Mouse (Mus musculus) thymus, postnatal 10 days (tissue): ENCODE data around the gene Zfp53.

Experiments used
- DNase-seq, 2 experiments: peaks; one replicate each; pipeline ENCODE4 v3.0.0; 2021; ENCODE audit warnings: low spot score in 2 of 2

Zfp53 gene

DNA sequence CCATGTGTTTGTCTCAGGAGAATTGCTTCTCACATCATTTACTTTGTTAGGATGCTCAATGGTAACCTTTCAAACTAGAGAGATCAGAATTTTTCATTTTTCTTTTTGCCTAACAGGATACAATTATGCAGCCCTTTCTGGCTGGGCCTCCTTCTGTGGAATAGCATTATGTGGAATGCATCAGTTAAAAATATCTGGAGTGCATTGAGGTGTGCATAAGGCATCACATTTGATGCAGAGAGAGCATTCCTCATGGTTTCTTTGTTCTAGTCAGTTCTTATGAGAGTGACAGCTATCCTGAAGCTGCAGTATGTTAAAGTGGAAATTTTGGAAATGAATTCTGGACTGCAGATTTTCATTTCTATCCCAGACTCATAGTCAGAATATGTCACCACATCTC is 37.5 kb downstream of the Zfp53 start:
- DNase-seq, result no peak

- no peak for DNase-seq
Measured at GRCm38 (mm10) chr17:21530645-21531330, 42.0 kb downstream of the Zfp53 start.

DNA sequence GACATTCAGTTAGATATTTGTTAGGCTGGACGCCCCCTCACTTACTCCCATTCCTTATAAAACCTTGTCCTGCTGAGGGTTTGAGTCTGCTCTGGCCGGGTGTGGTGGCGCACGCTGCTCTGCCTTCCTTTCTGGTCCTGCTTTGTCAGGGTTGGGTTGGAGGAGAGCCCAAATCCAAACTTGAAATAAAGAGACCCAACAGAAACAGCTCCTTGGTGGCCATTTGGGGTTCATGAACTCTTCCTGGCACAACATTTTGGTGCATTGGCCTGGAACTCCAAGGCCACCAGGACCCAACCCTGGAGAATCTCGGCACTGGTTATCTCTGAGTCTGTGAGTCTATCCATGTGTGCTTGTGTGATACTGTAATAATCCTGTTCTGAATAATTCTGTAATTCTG is 42.8 kb downstream of the Zfp53 start:
- no peak for DNase-seq

GRCm38 (mm10) chr17:21532101-21532951 is 43.5 kb downstream of the Zfp53 start:
- peak; percentile 31 to 49 for DNase-seq

- DNase-seq, result no peak
Measured at GRCm38 (mm10) chr17:21533961-21534360, 45.2 kb downstream of the Zfp53 start.

- DNase-seq, result peak in 1 of 2 experiments; percentile 79
Measured at GRCm38 (mm10) chr17:21534460-21535095, 45.8 kb downstream of the Zfp53 start.

DNA sequence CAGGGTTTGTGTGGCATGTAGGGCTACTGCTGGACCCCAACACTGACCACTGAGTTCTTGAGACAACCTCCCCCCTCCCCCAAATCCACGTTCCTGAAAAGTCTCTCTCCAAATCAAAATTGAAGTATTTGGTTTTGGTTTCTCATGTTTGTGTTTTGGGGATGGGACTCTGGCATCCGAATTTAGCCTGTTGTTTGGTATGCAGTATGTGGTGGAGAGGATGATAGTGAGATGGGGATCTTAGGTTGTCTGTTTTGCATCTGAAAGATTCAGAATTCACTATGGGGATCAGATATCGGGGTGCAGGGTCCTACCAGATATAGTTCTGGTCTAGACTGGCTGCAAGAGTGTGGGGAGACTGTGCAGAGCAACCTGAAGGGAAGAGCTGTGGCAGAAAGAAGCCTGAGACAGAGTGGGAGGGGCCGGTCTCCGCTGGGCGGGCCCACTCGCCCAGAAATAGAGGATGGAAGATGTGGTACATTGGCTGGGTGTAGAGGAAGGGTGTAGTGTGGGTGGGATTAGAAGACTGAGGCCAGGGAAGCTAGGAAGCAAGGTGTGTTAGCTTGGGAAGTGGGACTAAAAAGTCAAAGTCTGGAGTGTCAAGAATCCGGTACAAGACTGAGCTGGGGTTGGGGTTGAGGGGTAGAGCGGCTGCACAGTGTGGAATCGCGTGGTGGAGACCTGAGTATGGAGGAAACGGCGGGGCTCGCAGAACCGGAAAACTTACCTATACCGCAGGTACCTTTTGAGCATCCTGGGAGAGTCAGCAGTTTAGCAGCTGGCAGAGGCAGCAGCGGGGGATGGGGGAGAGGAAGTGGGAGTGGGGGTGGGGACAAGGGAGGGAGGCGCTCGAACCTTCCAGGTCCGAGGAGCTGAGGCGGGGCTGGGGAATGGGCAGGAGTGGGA is 46.6 kb downstream of the Zfp53 start, which contains the start of gene Zfp52:
TSS of gene Zfp52 (plus strand) at position 444 of the 906 bp plus-strand sequence.
- DNase-seq, result peak; percentile 39 to 57

- DNase-seq, result no peak
Measured at GRCm38 (mm10) chr17:21536096-21536495, 47.3 kb downstream of the Zfp53 start.

- no peak for DNase-seq
Measured at GRCm38 (mm10) chr17:21536676-21537075, 47.9 kb downstream of the Zfp53 start.

- DNase-seq, result no peak
Measured at GRCm38 (mm10) chr17:21557831-21558230, 69.0 kb downstream of the Zfp53 start.
